Mouse (Mus musculus): ENCODE measurements around the gene Zbtb7b.

Gene Zbtb7b

DNA sequence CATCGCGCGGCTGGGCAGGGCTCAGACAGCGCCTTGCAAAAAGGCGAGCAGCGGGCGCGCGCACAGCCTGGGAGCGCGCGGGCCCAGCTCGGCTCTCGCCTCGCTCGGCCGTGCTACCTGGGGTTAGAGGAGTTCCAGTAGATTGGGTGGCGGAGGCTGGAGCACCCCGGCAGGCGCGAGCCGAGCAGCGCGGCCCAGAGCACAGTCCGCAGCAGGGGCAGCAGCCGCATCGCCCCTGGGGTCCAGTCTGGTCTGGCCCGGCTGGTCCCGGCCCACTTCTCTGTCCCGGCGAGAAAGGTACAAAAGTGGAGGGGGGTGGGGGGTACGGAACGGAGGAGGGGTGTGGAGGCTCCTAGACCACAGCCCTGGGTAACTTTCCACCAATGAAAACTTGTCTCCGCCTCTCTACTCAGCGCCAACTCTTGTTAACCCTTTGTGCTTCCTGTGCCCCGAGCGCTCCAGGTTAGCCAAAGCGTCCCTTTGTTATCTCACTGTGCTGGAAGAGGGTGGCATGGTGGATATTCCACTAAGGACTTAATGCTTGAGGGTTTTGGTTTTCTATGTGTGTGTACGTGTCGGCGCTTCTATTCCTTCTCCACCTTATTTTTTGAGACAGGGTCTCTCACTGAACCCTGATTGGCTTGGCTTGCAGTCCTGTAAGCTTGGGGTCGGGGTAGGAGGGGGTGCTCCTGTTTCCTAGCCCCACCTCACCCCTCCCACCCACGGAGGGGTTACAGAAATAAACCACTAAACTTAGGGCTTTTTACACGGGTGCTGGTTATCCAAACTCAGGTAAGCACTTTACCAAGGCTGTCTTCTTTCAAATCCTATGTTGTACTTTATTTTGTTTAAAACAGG is 56.6 kb downstream of the Zbtb7b start, which contains the start of gene Efna4:
Gene Efna4, minus strand, starts transcription at position 308 of the 858 bp plus-strand sequence.
- Histone ChIP-seq H3K36me3 (ENCODE audit: insufficient read depth, low read length) (peaks cover 49% of the 10 kb centered on the region), H3K9me3 (ENCODE audit: low read length) (no peaks in the 10 kb centered on the region), H3K4me3 (replicated peaks; ENCODE audit: low read length) (peak within 1 kb of the TSS; percentile 88), H3K27me3 (ENCODE audit: insufficient read depth, low read length) (peaks cover 18% of the 10 kb centered on the region), H3K4me1 (replicated peaks; ENCODE audit: low read depth, low read length) (peaks cover 74% of the 10 kb centered on the region)
- TF ChIP-seq NANOG (IDR thresholded peaks at IDR 0.05; ENCODE audit: borderline replicate concordance, low read length) (no peak), POU5F1 (IDR thresholded peaks at IDR 0.05; ENCODE audit: borderline replicate concordance, low read length) (no peak), CTCF (conservative IDR thresholded peaks at IDR 0.05; ENCODE audit: low read length) (no peak)

DNA sequence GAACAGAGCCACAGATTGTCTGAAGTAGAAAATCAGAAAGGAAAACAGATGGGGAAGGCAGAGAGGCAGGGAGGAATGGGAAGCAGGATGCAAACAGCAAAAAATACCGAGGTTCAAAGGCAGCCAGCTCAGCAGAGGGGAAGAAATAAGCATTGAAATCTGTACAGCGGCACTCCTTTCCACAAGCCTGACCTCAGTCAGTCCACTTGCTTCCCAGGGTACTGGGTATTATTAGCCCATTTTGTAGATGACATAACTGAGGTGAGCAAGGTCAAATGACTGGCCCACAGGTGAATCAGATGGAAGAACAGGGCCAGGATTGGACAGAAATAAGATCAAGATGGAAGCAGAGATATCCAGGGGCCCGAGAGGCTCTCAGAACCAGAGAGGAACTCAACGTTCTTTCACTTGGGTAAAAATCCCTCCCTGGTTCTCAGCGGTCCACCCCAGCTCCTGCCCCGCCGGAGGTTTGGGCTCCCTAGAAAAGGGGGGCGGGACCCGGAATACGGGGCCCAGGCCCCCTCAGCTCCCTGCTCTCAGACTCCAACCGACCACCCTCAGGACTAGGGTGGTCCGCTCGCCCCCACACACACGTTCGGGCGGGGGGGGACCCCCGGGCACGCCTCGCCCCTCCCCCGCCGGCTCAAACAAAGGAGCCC is 57.4 kb downstream of the Zbtb7b start:
- peaks cover 81% of the 10 kb centered on the region for H3K4me1 ChIP-seq (replicated peaks; ENCODE audit: low read depth, low read length)
- TF ChIP-seq CTCF (conservative IDR thresholded peaks at IDR 0.05; ENCODE audit: low read length) (no peak), NANOG (IDR thresholded peaks at IDR 0.05; ENCODE audit: borderline replicate concordance, low read length) (no peak), POU5F1 (IDR thresholded peaks at IDR 0.05; ENCODE audit: borderline replicate concordance, low read length) (no peak)
- peaks cover 42% of the 10 kb centered on the region for H3K36me3 ChIP-seq (ENCODE audit: insufficient read depth, low read length)
- peaks cover 18% of the 10 kb centered on the region for H3K27me3 ChIP-seq (ENCODE audit: insufficient read depth, low read length)
- H3K4me3 ChIP-seq (replicated peaks; ENCODE audit: low read length): peak overlapping the region; percentile 88
- H3K9me3 ChIP-seq (ENCODE audit: low read length): no peaks in the 10 kb centered on the region

DNA sequence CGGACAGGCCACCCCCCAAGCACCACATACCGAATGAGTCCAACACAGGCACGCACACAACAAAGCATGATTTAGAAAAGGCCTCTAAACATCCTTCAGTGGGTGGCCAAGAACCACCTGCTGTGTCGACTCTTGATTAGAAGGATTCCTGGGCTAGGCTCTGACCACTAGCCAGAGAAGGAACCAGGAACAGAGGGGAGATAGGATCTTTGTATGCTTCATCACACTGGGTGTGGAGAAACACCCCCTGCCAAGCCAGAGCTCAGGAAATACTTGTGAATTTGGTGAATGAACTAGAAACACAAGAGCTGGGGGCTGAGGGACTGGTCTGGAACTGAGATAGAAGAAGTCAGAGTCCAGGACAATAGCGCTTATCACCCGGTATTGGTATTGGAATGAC is 58.0 kb downstream of the Zbtb7b start:
- Histone ChIP-seq H3K36me3 (ENCODE audit: insufficient read depth, low read length) (peaks cover 35% of the 10 kb centered on the region), H3K4me1 (replicated peaks; ENCODE audit: low read depth, low read length) (peaks cover 88% of the 10 kb centered on the region), H3K9me3 (ENCODE audit: low read length) (no peaks in the 10 kb centered on the region), H3K27me3 (ENCODE audit: insufficient read depth, low read length) (peaks cover 18% of the 10 kb centered on the region), H3K4me3 (replicated peaks; ENCODE audit: low read length) (peak overlapping the region; percentile 88)
- TF ChIP-seq POU5F1 (IDR thresholded peaks at IDR 0.05; ENCODE audit: borderline replicate concordance, low read length) (no peak), CTCF (conservative IDR thresholded peaks at IDR 0.05; ENCODE audit: low read length) (no peak), NANOG (IDR thresholded peaks at IDR 0.05; ENCODE audit: borderline replicate concordance, low read length) (no peak)

DNA sequence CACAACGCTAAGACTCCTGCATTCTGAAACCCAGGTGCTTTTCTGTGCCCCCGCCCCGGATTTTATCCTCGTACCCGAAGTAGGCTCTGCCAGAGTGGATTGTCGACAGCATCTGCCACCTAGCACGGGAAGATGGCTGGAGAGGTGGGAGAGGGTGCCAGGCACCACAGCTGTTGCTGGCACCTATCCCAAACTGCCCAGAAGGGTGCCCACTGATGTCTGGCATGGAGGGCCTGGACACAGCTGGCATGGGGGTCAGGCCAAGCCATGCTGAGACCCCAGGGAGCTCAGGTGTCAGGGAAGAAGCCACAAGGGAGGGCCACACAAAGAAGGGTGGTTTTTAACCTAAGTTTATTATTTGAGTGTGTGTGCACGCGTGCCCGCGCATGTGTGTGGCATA is 61.5 kb downstream of the Zbtb7b start:
- peak overlapping the region; percentile 39; the same call in 1 of the 2 replicates for H3K4me3 ChIP-seq (replicated peaks; ENCODE audit: low read length)
- H3K4me1 ChIP-seq (replicated peaks; ENCODE audit: low read depth, low read length): peaks cover 93% of the 10 kb centered on the region
- no peak for TF ChIP-seq NANOG (IDR thresholded peaks at IDR 0.05; ENCODE audit: borderline replicate concordance, low read length)
- TF ChIP-seq CTCF (conservative IDR thresholded peaks at IDR 0.05; ENCODE audit: low read length): no peak
- no peak for TF ChIP-seq POU5F1 (IDR thresholded peaks at IDR 0.05; ENCODE audit: borderline replicate concordance, low read length)

DNA sequence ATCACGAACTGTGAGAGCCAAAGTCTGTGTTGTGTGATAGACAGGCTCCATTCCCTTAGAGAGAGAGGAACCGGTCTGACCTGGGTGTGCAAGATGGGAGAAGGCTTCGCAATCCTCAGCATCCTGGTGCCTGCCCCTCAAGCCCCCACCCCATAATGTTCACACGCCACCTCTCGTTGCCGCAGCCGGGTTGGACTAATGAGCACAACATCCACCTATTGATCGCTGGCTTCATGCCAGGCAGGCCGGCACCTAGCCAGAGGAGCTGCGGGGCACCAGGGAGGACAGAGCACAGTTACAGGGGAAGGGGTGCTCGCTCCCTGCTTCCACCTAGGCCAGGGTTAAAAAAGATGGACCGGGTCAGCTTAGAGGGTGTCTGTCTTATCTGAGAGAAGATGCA is 62.1 kb downstream of the Zbtb7b start:
- Histone ChIP-seq H3K9me3 (ENCODE audit: low read length) (no peaks in the 10 kb centered on the region), H3K27me3 (ENCODE audit: insufficient read depth, low read length) (peaks cover 18% of the 10 kb centered on the region), H3K36me3 (ENCODE audit: insufficient read depth, low read length) (peaks cover 26% of the 10 kb centered on the region), H3K4me3 (replicated peaks; ENCODE audit: low read length) (no peak overlapping the region), H3K4me1 (replicated peaks; ENCODE audit: low read depth, low read length) (peaks cover 98% of the 10 kb centered on the region)
- TF ChIP-seq CTCF (conservative IDR thresholded peaks at IDR 0.05; ENCODE audit: low read length): no peak
- no peak for TF ChIP-seq NANOG (IDR thresholded peaks at IDR 0.05; ENCODE audit: borderline replicate concordance, low read length)
- no peak for TF ChIP-seq POU5F1 (IDR thresholded peaks at IDR 0.05; ENCODE audit: borderline replicate concordance, low read length)

More for the DNA sequence above, 61.5 kb downstream of the Zbtb7b start:
- Histone ChIP-seq H3K27me3 (ENCODE audit: insufficient read depth, low read length) (peaks cover 18% of the 10 kb centered on the region), H3K36me3 (ENCODE audit: insufficient read depth, low read length) (peaks cover 26% of the 10 kb centered on the region), H3K9me3 (ENCODE audit: low read length) (no peaks in the 10 kb centered on the region)

DNA sequence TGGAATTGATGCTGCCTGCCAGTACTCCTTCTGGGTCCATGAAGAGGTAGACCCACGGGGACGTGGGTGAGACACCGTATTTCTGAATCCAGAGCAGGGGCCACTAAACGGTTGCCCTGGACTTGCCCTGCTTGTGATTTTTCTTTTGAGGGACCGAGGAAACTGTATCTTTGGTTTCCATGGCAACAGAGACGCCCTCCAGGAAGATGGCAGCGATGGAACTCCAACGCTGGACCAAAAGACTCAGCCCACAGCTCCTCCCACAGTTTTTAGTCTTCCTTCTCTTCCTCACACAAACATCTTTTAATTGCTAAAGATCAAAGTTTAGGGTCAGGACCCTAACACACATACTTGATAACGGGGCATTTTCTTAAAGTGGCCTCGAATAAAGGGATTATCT is 62.6 kb downstream of the Zbtb7b start:
- peak overlapping the region; percentile 61 for H3K4me3 ChIP-seq (replicated peaks; ENCODE audit: low read length)
- peaks cover 26% of the 10 kb centered on the region for H3K36me3 ChIP-seq (ENCODE audit: insufficient read depth, low read length)
- peaks cover 99% of the 10 kb centered on the region for H3K4me1 ChIP-seq (replicated peaks; ENCODE audit: low read depth, low read length)
- peaks cover 18% of the 10 kb centered on the region for H3K27me3 ChIP-seq (ENCODE audit: insufficient read depth, low read length)
- TF ChIP-seq CTCF (conservative IDR thresholded peaks at IDR 0.05; ENCODE audit: low read length) (no peak), NANOG (IDR thresholded peaks at IDR 0.05; ENCODE audit: borderline replicate concordance, low read length) (no peak), POU5F1 (IDR thresholded peaks at IDR 0.05; ENCODE audit: borderline replicate concordance, low read length) (no peak)
- no peaks in the 10 kb centered on the region for H3K9me3 ChIP-seq (ENCODE audit: low read length)

DNA sequence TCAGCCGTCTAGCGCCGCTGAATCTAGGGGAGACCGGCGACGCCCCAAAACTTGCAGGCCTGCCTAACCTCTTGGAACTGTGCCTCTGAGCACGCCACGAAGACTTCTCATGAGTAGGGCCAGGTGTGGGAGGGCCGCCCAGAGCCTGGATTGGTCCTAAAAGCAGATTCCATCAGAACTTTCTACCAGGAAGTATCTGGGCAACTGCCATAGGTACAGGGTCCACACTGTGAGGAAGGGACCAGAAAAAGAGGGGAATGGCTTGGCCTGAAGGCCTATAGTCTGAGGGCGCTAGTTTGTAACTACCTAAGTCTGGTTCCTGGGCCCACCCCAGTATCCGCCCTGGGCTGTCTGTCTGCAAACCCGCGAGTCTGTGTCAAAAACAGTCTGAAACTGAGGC is 63.0 kb downstream of the Zbtb7b start:
- no peak for TF ChIP-seq NANOG (IDR thresholded peaks at IDR 0.05; ENCODE audit: borderline replicate concordance, low read length)
- no peak for TF ChIP-seq CTCF (conservative IDR thresholded peaks at IDR 0.05; ENCODE audit: low read length)
- TF ChIP-seq POU5F1 (IDR thresholded peaks at IDR 0.05; ENCODE audit: borderline replicate concordance, low read length): no peak
- H3K9me3 ChIP-seq (ENCODE audit: low read length): no peaks in the 10 kb centered on the region

DNA sequence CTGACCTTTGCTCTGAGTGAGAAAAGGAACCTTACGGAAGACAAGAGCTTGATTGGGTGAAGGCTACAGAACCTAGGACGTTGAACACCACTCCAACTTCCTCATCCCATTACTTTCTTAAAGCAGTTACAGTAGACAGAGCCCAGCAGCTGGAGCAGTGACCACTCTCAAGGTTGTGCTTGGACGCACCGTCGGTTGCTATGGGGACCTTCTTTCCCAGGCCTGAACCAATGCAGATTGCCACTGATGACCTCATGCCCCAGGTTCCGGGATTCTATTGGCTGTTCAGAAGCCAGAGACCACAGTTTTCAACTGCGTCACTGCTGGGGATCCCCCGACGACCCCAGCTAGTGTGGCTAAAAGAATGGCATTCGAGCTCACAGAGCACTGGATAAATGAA is 63.6 kb downstream of the Zbtb7b start:
- Histone ChIP-seq H3K4me1 (replicated peaks; ENCODE audit: low read depth, low read length) (peaks cover 97% of the 10 kb centered on the region), H3K9me3 (ENCODE audit: low read length) (no peaks in the 10 kb centered on the region), H3K27me3 (ENCODE audit: insufficient read depth, low read length) (peaks cover 20% of the 10 kb centered on the region), H3K4me3 (replicated peaks; ENCODE audit: low read length) (0 out of 2 replicates have a peak overlapping the region, but pooled peaks have one; percentile 61), H3K36me3 (ENCODE audit: insufficient read depth, low read length) (peaks cover 26% of the 10 kb centered on the region)
- no peak for TF ChIP-seq NANOG (IDR thresholded peaks at IDR 0.05; ENCODE audit: borderline replicate concordance, low read length)
- no peak for TF ChIP-seq CTCF (conservative IDR thresholded peaks at IDR 0.05; ENCODE audit: low read length)
- no peak for TF ChIP-seq POU5F1 (IDR thresholded peaks at IDR 0.05; ENCODE audit: borderline replicate concordance, low read length)

More for the DNA sequence above, 63.0 kb downstream of the Zbtb7b start:
- peak overlapping the region; percentile 61 for H3K4me3 ChIP-seq (replicated peaks; ENCODE audit: low read length)
- H3K27me3 ChIP-seq (ENCODE audit: insufficient read depth, low read length): peaks cover 18% of the 10 kb centered on the region
- H3K4me1 ChIP-seq (replicated peaks; ENCODE audit: low read depth, low read length): peaks cover 99% of the 10 kb centered on the region
- peaks cover 26% of the 10 kb centered on the region for H3K36me3 ChIP-seq (ENCODE audit: insufficient read depth, low read length)

All from E14TG2a.4 (cell line).